Mouse (Mus musculus): ENCODE measurements around the gene Nid1.

- TF ChIP-seq EP300 (IDR thresholded peaks at IDR 0.05; ENCODE audit: low read depth): no peak
- TF ChIP-seq CTCF (IDR thresholded peaks at IDR 0.05; ENCODE audit: low read depth): no peak
These were observed 66.5 kb downstream of the Nid1 start for GRCm38 (mm10) chr13:13503695-13504386.

Measured in liver, embryonic 14.5 days (tissue).